Mouse (Mus musculus) stomach, postnatal 0 days (tissue): ENCODE results near the gene Gm20721. TPM values are rescaled to one million over a fixed set of nuclear protein-coding genes. Genes with fewer than 3 reads are reported as not detected.

Experiments used
- ATAC-seq: fragments of 200-750 bp; cut with Nextera tagmentation; 2 replicates; pipeline ENCODE4 v1.8.0; 2017; ENCODE audit not compliant: low FRiP score, low TSS enrichment
- DNase-seq: peaks from one replicate; pipeline ENCODE4 v3.0.0-alpha.2; 2016; ENCODE audit warnings: low spot score
- H3K27ac ChIP-seq: fragments of 300-500 bp; sonication (generic); replicated peaks from 2 replicates; pipeline ENCODE4 v1.5.1; 2014; ENCODE audit warnings: mild to moderate bottlenecking, control low read depth
- H3K27me3 ChIP-seq: fragments of 300-500 bp; sonication (generic); 2 replicates; pipeline ENCODE4 v1.6.1; 2014; ENCODE audit warnings: low read length; ENCODE audit not compliant: control insufficient read depth, insufficient read depth
- H3K36me3 ChIP-seq: fragments of 300-500 bp; sonication (generic); 2 replicates; pipeline ENCODE4 v1.6.1; 2014; ENCODE audit warnings: low read length, mixed read lengths; ENCODE audit not compliant: control insufficient read depth, insufficient read depth
- H3K4me1 ChIP-seq: fragments of 300-500 bp; sonication (generic); replicated peaks from 2 replicates; pipeline ENCODE4 v1.6.1; 2014; ENCODE audit warnings: antibody characterized with exemption; ENCODE audit not compliant: control insufficient read depth, insufficient read depth
- H3K4me2 ChIP-seq: fragments of 300-500 bp; sonication (generic); replicated peaks from 2 replicates; pipeline ENCODE4 v1.6.1; 2014; ENCODE audit warnings: low read depth, mild to moderate bottlenecking, control low read depth, moderate library complexity
- H3K4me3 ChIP-seq: fragments of 300-500 bp; sonication (generic); 2 replicates; pipeline ENCODE4 v1.5.1; 2014; ENCODE audit warnings: low read depth, low read length, control low read depth
- H3K9ac ChIP-seq: fragments of 300-500 bp; sonication (generic); 2 replicates; pipeline ENCODE4 v1.6.1; 2014; ENCODE audit warnings: mild to moderate bottlenecking, low read length, control low read depth, mixed read lengths
- H3K9me3 ChIP-seq: fragments of 300-500 bp; sonication (generic); 2 replicates; pipeline ENCODE4 v1.6.1; 2016; ENCODE audit warnings: low read length; ENCODE audit not compliant: control insufficient read depth
- CTCF ChIP-seq: IDR thresholded peaks from 2 replicates; pipeline ENCODE4 v1.5.1; 2016; ENCODE audit warnings: antibody characterized with exemption, low read depth, mild to moderate bottlenecking, moderate library complexity
- EP300 ChIP-seq: optimal IDR thresholded peaks from 2 replicates; pipeline ENCODE3; 2016; ENCODE audit warnings: antibody characterized with exemption
- WGBS: fragments of 180-500 bp; shearing (Covaris S2); extraction: QIAGEN DNeasy Blood & Tissue Kit; methylation state at CpG from one replicate; pipeline ENCODE4 v1.1.7; 2014; 5-methylcytosine and 5-hydroxymethylcytosine counted together
- polyA plus RNA-seq: library from polyadenylated mRNA; unstranded; fragments of >200 nt; fragmentation: Nextera tagmentation; extraction: Ambion mirVana; gene quantifications from 2 replicates; pipeline ENCODE4 v1.2.1, GENCODE M21; 2015

The Gm20721 gene
- polyA plus RNA-seq, 1 experiment from 2014 or later = 5.8 TPM

GRCm38 (mm10) chr2:174299091-174299770 lies 47.3 kb downstream of the Gm20721 start:
- Histone ChIP-seq H3K27ac (no peak overlapping the region), H3K27me3 (peaks cover 3% of the 10 kb centered on the region), H3K4me3 (peak overlapping the region; percentile 33), H3K9me3 (peaks cover 14% of the 10 kb centered on the region; the same call in 1 of the 2 replicates), H3K4me1 (no peaks in the 10 kb centered on the region), H3K4me2 (peak overlapping the region; percentile 42), H3K36me3 (no peaks in the 10 kb centered on the region), H3K9ac (no peak overlapping the region; the same call in 1 of the 2 replicates)
- no peak for DNase-seq
- no peak for TF ChIP-seq CTCF
- TF ChIP-seq EP300 = no peak
- 48% methylated on average over 40 of the region's 48 CpGs for WGBS
- ATAC-seq = no peak

GRCm38 (mm10) chr2:174298471-174298870 lies 48.0 kb downstream of the Gm20721 start:
- peak overlapping the region; percentile 33 for H3K4me3 ChIP-seq
- H3K9ac ChIP-seq = no peak overlapping the region
- no peak for DNase-seq
- no peak for ATAC-seq
- peaks cover 3% of the 10 kb centered on the region for H3K27me3 ChIP-seq
- no peak overlapping the region for H3K27ac ChIP-seq
- H3K4me2 ChIP-seq = peak overlapping the region; percentile 42
- H3K4me1 ChIP-seq = no peaks in the 10 kb centered on the region
- no peak for TF ChIP-seq CTCF
- TF ChIP-seq EP300 = no peak
- H3K36me3 ChIP-seq = no peaks in the 10 kb centered on the region
- peaks cover 14% of the 10 kb centered on the region; the same call in 1 of the 2 replicates for H3K9me3 ChIP-seq
- WGBS = 52% methylated on average over 33 of the region's 33 CpGs

- no peak for DNase-seq
- H3K27ac ChIP-seq = no peak overlapping the region
- H3K9ac ChIP-seq = no peak overlapping the region
- H3K4me3 ChIP-seq = no peak overlapping the region
- TF ChIP-seq EP300 = no peak
- TF ChIP-seq CTCF = no peak
- 65% methylated on average over 19 of the region's 19 CpGs for WGBS
- no peaks in the 10 kb centered on the region for H3K4me1 ChIP-seq
- no peak for ATAC-seq
- peaks cover 14% of the 10 kb centered on the region; the same call in 1 of the 2 replicates for H3K9me3 ChIP-seq
- no peaks in the 10 kb centered on the region for H3K36me3 ChIP-seq
- H3K27me3 ChIP-seq = peaks cover 3% of the 10 kb centered on the region
- H3K4me2 ChIP-seq = no peak overlapping the region
Observed at GRCm38 (mm10) chr2:174297851-174298250, 48.7 kb downstream of the Gm20721 start.

- WGBS = 50% methylated on average over 29 of the region's 29 CpGs
- no peak overlapping the region for H3K4me2 ChIP-seq
- peaks cover 3% of the 10 kb centered on the region for H3K27me3 ChIP-seq
- H3K27ac ChIP-seq = no peak overlapping the region
- ATAC-seq = no peak
- no peaks in the 10 kb centered on the region for H3K4me1 ChIP-seq
- no peak overlapping the region for H3K4me3 ChIP-seq
- TF ChIP-seq CTCF (peak; percentile 61), EP300 (no peak)
- H3K36me3 ChIP-seq = no peaks in the 10 kb centered on the region
- no peak overlapping the region for H3K9ac ChIP-seq
- peaks cover 14% of the 10 kb centered on the region; the same call in 1 of the 2 replicates for H3K9me3 ChIP-seq
- peak; percentile 51 for DNase-seq
Observed at GRCm38 (mm10) chr2:174297086-174297571, 49.4 kb downstream of the Gm20721 start.

- Histone ChIP-seq H3K4me3 (peak overlapping the region; percentile 51), H3K9ac (no peak overlapping the region), H3K9me3 (peaks cover 14% of the 10 kb centered on the region; the same call in 1 of the 2 replicates), H3K36me3 (no peaks in the 10 kb centered on the region), H3K4me2 (peak overlapping the region; percentile 60), H3K4me1 (no peaks in the 10 kb centered on the region), H3K27me3 (peaks cover 3% of the 10 kb centered on the region), H3K27ac (no peak overlapping the region)
- 50% methylated on average over 29 of the region's 29 CpGs for WGBS
- DNase-seq (no peak), ATAC-seq (no peak)
- TF ChIP-seq CTCF (no peak), EP300 (no peak)
Observed at GRCm38 (mm10) chr2:174295900-174296465, 50.5 kb downstream of the Gm20721 start.
